Mouse (Mus musculus) midbrain, postnatal 0 days (tissue): Measurements from ENCODE around the gene Tmem150c. TPM values are rescaled to one million over a fixed set of nuclear protein-coding genes. Genes with fewer than 3 reads are reported as not detected.
A peak's percentile ranks its signal among the peaks of the same experiment; 100 is the strongest.

Source experiments
- ATAC-seq: fragments of 200-750 bp; cut with Nextera tagmentation; 2 replicates; pipeline ENCODE4 v1.8.0; 2017; ENCODE audit warnings: moderate number of reproducible peaks, mild to moderate bottlenecking, moderate TSS enrichment, moderate library complexity; ENCODE audit not compliant: low FRiP score
- DNase-seq: peaks from one replicate; pipeline ENCODE4 v3.0.0-alpha.2; 2015; ENCODE audit warnings: low spot score
- H3K27ac ChIP-seq: fragments of 300-500 bp; sonication (generic); 2 replicates; pipeline ENCODE4 v1.5.1; 2014; ENCODE audit warnings: low read depth, mild to moderate bottlenecking, low read length, mixed read lengths
- H3K27me3 ChIP-seq: fragments of 300-500 bp; sonication (generic); 2 replicates; pipeline ENCODE4 v1.6.1; 2014; ENCODE audit warnings: low read length, control low read depth, mixed read lengths; ENCODE audit not compliant: insufficient read depth
- H3K36me3 ChIP-seq: fragments of 300-500 bp; sonication (generic); 2 replicates; pipeline ENCODE4 v1.6.1; 2014; ENCODE audit warnings: low read length, control low read depth, mixed read lengths; ENCODE audit not compliant: insufficient read depth
- H3K4me1 ChIP-seq: fragments of 300-500 bp; sonication (generic); 2 replicates; pipeline ENCODE4 v1.6.1; 2014; ENCODE audit warnings: mild to moderate bottlenecking, control low read depth, antibody characterized with exemption, low read length, mixed read lengths; ENCODE audit not compliant: insufficient read depth
- H3K4me2 ChIP-seq: fragments of 300-500 bp; sonication (generic); 2 replicates; pipeline ENCODE4 v1.6.1; 2014; ENCODE audit warnings: low read depth, mild to moderate bottlenecking, low read length, mixed read lengths; ENCODE audit not compliant: poor library complexity, severe bottlenecking
- H3K4me3 ChIP-seq: fragments of 300-500 bp; sonication (generic); 2 replicates; pipeline ENCODE4 v1.5.1; 2014; ENCODE audit warnings: low read depth, mild to moderate bottlenecking, low read length, moderate library complexity
- H3K9ac ChIP-seq: fragments of 300-500 bp; sonication (generic); replicated peaks from 2 replicates; pipeline ENCODE4 v1.6.1; 2014; ENCODE audit warnings: mild to moderate bottlenecking, low read length, moderate library complexity, mixed read lengths; ENCODE audit not compliant: poor library complexity, severe bottlenecking
- H3K9me3 ChIP-seq: fragments of 300-500 bp; sonication (generic); 2 replicates; pipeline ENCODE4 v1.6.1; 2016; ENCODE audit warnings: low read length, control low read depth
- CTCF ChIP-seq: IDR thresholded peaks from 2 replicates; pipeline ENCODE4 v1.5.1; 2016; ENCODE audit warnings: antibody characterized with exemption, mild to moderate bottlenecking
- WGBS: fragments of 180-500 bp; shearing (Covaris S2); extraction: QIAGEN DNeasy Blood & Tissue Kit; methylation state at CpG from one replicate; pipeline ENCODE4 v1.1.7; 2014; 5-methylcytosine and 5-hydroxymethylcytosine counted together
- polyA plus RNA-seq: library from polyadenylated mRNA; unstranded; fragments of >200 nt; fragmentation: Nextera tagmentation; extraction: Ambion mirVana; gene quantifications from 2 replicates; pipeline ENCODE4 v1.2.1, GENCODE M21; 2015
- total RNA-seq: library from RNA; depleted of rRNA; stranded (reverse); fragments of >200 nt; gene quantifications from 2 replicates; pipeline ENCODE4 v1.2.3, GENCODE M21; 2014

The Tmem150c gene
- total and polyA plus RNA-seq, 2 experiments from 2014 or later: 49.1 to 63.7 TPM

GRCm38 (mm10) chr5:100144836-100145235, 14.8 kb downstream of the Tmem150c start:
- WGBS: 85% methylated on average over 7 of the region's 7 CpGs
- DNase-seq (no peak), ATAC-seq (no peak)
- H3K9me3 ChIP-seq: no peaks in the 10 kb centered on the region
- no peaks in the 10 kb centered on the region for H3K27me3 ChIP-seq
- no peak for TF ChIP-seq CTCF
- H3K4me1 ChIP-seq: peaks cover 3% of the 10 kb centered on the region; the same call in 1 of the 2 replicates
- H3K4me3 ChIP-seq: no peak overlapping the region
- H3K4me2 ChIP-seq: no peak overlapping the region
- H3K27ac ChIP-seq: no peak overlapping the region
- no peaks in the 10 kb centered on the region for H3K36me3 ChIP-seq
- no peak overlapping the region for H3K9ac ChIP-seq

- no peak overlapping the region for H3K27ac ChIP-seq
- no peaks in the 10 kb centered on the region for H3K9me3 ChIP-seq
- no peak overlapping the region for H3K9ac ChIP-seq
- H3K36me3 ChIP-seq: no peaks in the 10 kb centered on the region
- WGBS: 69% methylated on average over 8 of the region's 8 CpGs
- no peak overlapping the region for H3K4me2 ChIP-seq
- DNase-seq (no peak), ATAC-seq (no peak)
- no peaks in the 10 kb centered on the region for H3K4me1 ChIP-seq
- TF ChIP-seq CTCF: no peak
- no peak overlapping the region for H3K4me3 ChIP-seq
- H3K27me3 ChIP-seq: no peaks in the 10 kb centered on the region
Observed at GRCm38 (mm10) chr5:100127283-100127682, 32.3 kb downstream of the Tmem150c start.

- ATAC-seq: no peak
- no peak for TF ChIP-seq CTCF
Observed at GRCm38 (mm10) chr5:100125409-100126123, 34.0 kb downstream of the Tmem150c start.

GRCm38 (mm10) chr5:100124530-100124929, 35.1 kb downstream of the Tmem150c start:
- H3K27me3 ChIP-seq: no peaks in the 10 kb centered on the region
- 25% methylated on average over 1 of the region's 1 CpGs for WGBS
- no peak for DNase-seq

More at GRCm38 (mm10) chr5:100125409-100126123, 34.0 kb downstream of the Tmem150c start:
- no peaks in the 10 kb centered on the region for H3K9me3 ChIP-seq
- H3K27ac ChIP-seq: no peak overlapping the region
- no peak overlapping the region for H3K4me2 ChIP-seq
- H3K27me3 ChIP-seq: no peaks in the 10 kb centered on the region
- H3K9ac ChIP-seq: no peak overlapping the region
- DNase-seq: no peak
- no peaks in the 10 kb centered on the region for H3K36me3 ChIP-seq
- H3K4me3 ChIP-seq: no peak overlapping the region
- 79% methylated on average over 12 of the region's 12 CpGs for WGBS
- peaks cover 6% of the 10 kb centered on the region for H3K4me1 ChIP-seq

GRCm38 (mm10) chr5:100123283-100123682, 36.3 kb downstream of the Tmem150c start:
- Histone ChIP-seq H3K4me1 (peaks cover 6% of the 10 kb centered on the region), H3K27ac (no peak overlapping the region), H3K4me3 (no peak overlapping the region), H3K36me3 (no peaks in the 10 kb centered on the region), H3K9me3 (no peaks in the 10 kb centered on the region), H3K27me3 (no peaks in the 10 kb centered on the region), H3K4me2 (no peak overlapping the region), H3K9ac (no peak overlapping the region)
- DNase-seq: peak; percentile 21
- no peak for TF ChIP-seq CTCF
- no peak for ATAC-seq
- WGBS: 52% methylated on average over 7 of the region's 7 CpGs

More at GRCm38 (mm10) chr5:100124530-100124929, 35.1 kb downstream of the Tmem150c start:
- Histone ChIP-seq H3K27ac (no peak overlapping the region), H3K4me2 (no peak overlapping the region), H3K9me3 (no peaks in the 10 kb centered on the region), H3K36me3 (no peaks in the 10 kb centered on the region), H3K4me3 (no peak overlapping the region), H3K9ac (no peak overlapping the region), H3K4me1 (peaks cover 6% of the 10 kb centered on the region)
- TF ChIP-seq CTCF: no peak
- no peak for ATAC-seq

GRCm38 (mm10) chr5:100121170-100121569, 38.4 kb downstream of the Tmem150c start:
- Histone ChIP-seq H3K4me2 (peak overlapping the region; percentile 44), H3K9me3 (no peaks in the 10 kb centered on the region), H3K9ac (peak overlapping the region; percentile 44; the same call in 1 of the 2 replicates), H3K4me3 (no peak overlapping the region; the same call in 1 of the 2 replicates), H3K4me1 (peaks cover 6% of the 10 kb centered on the region), H3K36me3 (no peaks in the 10 kb centered on the region), H3K27ac (no peak overlapping the region), H3K27me3 (no peaks in the 10 kb centered on the region)
- ATAC-seq: no peak
- DNase-seq: no peak
- TF ChIP-seq CTCF: no peak
- 31% methylated on average over 7 of the region's 7 CpGs for whole genome bisulfite sequencing
